Mouse (Mus musculus): ENCODE data around the gene Shtn1.

Gene Shtn1

DNA sequence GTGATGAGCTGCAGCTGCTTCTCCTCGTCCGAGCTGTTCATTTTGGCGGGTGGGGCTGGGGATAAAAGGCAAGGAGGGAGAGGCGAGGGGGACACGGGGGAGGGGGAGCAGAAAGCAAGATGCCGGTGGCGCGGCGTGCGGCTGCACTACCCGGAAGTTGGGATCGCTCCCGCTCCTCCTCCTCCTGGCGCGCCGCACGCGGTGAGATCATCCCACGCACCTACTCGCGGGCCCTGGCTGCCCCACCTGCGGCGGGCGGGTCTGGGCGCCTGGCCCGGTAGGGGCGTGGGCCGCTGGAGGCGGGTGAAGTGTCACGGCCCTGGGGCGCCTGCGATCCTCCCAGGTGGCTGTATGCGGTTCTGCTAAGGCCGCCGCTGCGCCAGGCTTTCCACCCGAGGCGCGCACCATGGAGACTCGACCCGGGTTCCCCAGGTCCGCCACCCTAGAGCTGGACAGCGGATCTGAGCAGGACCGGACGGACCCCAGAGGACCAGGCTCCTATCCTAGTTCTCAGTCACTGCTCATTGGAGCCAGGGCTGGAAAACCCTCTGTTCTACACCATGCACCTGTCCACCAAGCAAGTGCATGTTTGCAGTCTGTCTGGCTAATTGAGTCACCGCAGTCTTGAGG is at the start of gene Shtn1:
TSS of gene Shtn1 (minus strand) at position 629 of the 630 bp plus-strand sequence.
- peak; percentile 11 for DNase-seq (ENCODE audit: low spot score)

- DNase-seq (ENCODE audit: low spot score), result no peak
These were observed 38.3 kb upstream of the Shtn1 start for GRCm38 (mm10) chr19:59114152-59114551.

GRCm38 (mm10) chr19:59109937-59110336 is 34.0 kb upstream of the Shtn1 start:
- DNase-seq (ENCODE audit: low spot score), result no peak

DNA sequence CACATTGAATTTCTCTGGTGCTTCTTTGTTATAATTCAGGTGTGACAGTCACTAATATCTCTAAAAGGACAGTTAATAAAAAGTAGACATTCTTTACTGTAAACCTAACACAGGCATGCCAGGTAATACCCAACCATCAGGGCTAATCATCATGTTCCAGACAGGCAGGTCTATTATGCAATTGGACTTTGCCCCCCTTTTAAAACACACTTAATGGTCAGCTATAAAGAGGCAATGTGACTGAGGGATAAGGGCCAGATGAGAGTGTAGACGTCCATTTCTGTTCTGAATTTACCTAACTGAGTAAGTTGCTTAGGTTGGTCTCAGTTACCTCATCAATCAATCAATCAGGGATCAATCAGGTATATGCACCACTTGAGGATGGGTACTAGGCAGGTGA is 22.4 kb upstream of the Shtn1 start:
- DNase-seq (ENCODE audit: low spot score), result no peak

GRCm38 (mm10) chr19:59092295-59092694 is 16.4 kb upstream of the Shtn1 start:
- DNase-seq (ENCODE audit: low spot score), result no peak

DNA sequence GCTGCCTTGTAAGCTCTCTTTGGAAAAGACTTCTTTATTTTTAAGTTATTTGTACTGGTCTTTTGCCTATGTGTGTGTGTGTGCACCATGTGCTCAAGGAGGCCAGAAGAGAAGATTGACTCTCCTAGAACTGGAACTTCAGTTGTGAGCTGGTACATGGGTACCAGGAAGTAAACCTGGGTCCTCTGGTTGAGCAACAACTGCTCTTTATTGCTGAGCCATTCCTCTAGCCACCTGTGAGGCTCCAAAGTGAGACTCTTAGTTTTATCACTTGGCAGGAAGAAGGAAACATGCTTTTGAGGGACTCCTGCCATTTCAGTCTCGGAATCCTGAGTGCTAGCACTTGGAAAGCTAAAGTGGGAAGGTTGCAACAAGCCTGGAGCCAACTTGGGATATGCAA is 14.4 kb upstream of the Shtn1 start:
- DNase-seq (ENCODE audit: low spot score), result no peak

DNA sequence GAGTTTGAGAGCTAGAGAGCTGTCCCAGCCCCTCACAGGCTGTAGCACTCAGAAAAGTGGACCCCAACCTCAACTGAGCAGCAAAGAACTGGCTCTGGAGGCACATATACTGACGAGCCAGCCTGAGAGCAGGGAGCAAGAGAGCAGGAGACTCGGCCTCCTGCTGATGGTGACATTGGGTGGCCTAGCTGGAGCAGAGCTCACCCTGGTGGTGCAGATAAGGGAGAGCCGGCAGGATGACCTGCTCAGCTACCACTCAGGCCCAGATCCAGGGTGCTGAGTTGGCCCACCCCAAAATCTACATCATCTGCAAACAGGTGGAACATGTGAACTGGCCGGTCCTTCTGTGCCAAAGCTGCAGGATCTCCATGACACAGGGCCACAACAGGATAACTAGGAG is 8.4 kb upstream of the Shtn1 start:
- DNase-seq (ENCODE audit: low spot score), result no peak

DNA sequence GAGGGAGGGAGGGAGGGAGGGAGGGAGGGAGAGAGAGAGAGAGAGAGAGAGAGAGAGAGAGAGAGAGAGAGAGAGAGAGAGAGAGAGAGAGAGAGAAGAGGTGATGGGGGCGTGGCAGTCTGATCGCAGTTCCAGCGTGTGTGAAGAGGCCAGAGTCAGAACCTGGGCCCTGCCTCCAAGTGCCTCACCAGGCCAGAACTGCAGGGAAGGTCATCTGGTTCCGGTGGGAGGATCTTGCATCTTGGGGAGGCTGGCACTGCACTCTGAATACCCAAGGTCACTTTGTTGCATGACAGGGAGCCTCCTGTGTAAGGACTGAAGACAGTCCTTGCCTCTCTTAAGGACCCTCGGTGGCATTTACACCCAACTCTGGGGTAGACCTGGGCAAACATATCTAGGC is 231 bp upstream of the Shtn1 start:
- no peak for DNase-seq (ENCODE audit: low spot score)

DNA sequence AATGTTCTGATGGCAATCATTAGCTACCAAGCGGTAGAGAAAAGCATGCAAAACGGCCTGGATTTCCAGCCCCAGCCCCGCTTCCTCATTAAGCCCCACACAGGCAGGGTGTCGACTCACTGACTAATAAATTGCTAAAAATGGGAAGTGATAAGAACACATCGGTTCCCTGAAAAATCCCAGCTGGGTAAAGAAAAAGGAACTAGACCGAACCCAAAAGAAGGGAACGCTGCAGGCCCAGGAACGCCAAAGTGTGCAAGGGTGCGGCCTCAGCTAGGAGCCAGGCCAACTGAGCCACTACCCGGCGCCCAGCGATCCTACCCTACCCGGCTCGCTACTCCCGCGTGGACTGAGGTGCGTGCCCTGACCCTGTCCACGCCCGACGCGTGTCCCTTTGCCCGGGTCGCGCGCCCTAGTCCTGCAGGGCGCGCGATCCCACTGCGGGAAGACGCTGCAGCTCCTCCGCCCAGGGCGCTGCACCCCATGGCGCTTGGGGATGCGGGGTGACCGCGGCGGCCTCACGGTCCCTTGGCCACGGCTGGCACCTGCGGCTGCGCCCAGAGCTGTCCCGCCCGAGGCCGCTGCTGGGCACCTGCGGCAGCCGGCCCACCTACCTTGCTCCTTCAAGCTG is 944 bp downstream of the Shtn1 start:
- DNase-seq (ENCODE audit: low spot score), result no peak

DNA sequence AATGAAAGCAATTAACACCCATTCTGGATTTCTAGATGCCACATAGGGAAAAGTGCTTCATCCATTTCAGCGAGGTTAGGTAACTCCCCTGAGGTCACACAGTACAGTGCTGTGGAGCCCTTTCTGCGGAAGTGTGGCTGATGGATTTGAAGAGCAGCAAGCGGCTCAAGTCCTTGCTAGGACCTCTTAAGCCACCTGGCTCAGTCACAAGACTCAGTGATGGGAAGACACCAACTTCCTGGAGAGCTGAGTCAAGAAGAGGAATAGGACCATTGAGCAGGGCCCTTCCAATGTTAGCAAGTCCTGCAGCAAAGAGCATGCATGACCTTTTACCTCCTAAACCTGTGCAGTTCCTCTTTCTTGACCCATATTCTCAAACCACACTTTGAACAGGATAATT is 1.5 kb downstream of the Shtn1 start:
- no peak for DNase-seq (ENCODE audit: low spot score)

DNA sequence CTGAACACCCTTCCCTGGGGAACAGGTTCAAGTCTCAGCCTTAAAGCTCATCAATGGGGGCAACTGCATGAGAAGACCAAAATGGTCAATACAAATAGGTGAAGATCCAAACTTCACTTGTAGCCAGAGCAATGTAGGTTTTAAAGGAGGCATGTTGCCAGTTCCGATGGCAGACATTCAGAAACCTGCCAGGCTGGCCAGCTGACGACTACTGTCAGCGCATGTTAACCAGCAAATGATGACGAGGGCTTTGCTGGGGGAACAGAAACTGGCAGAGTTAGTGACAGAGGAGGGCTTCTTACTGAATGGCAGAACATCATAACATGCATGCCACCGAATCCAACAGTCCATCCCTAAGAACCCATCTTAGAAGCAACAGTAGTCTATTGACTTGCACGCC is 2.9 kb downstream of the Shtn1 start:
- DNase-seq (ENCODE audit: low spot score), result no peak

DNA sequence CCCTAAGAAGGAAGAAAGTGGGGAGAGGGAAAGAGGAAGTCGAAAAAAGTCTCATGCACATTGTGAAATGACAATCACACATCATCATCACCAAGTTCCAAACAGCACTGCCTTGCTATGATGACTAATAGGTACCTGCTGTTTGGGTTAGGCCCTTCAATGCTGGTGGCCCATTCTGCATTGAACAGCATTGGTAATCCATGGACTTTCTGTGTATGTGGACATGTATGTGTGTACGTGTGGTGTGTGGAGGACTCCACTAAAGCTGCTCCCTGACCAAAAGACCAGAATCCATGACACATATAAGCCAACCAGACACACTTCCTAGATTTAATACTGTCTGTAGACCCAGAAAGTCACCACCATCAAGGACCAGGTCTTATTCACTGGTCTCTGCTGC is 3.9 kb downstream of the Shtn1 start:
- DNase-seq (ENCODE audit: low spot score), result no peak

DNA sequence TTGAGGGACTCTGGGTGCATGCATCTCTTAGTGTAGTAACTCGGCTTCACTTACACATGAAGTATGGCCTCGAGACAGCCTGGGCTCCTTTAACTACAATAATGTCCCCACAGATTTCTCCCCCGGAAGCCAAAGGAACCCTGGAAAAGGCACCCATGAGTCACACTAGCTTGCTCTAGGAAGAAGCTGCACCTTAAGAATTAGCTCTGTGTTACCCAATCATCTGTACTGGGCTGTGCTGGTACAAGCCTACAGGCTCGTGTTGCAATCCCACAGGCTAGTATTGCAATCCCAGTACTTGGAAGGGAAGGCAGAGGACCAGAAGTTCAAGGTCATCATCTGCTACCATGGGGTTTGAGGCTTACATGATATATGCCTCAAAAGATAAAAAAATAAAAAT is 4.5 kb downstream of the Shtn1 start:
- no peak for DNase-seq (ENCODE audit: low spot score)

GRCm38 (mm10) chr19:59067652-59068051 is 8.2 kb downstream of the Shtn1 start:
- no peak for DNase-seq (ENCODE audit: low spot score)

DNA sequence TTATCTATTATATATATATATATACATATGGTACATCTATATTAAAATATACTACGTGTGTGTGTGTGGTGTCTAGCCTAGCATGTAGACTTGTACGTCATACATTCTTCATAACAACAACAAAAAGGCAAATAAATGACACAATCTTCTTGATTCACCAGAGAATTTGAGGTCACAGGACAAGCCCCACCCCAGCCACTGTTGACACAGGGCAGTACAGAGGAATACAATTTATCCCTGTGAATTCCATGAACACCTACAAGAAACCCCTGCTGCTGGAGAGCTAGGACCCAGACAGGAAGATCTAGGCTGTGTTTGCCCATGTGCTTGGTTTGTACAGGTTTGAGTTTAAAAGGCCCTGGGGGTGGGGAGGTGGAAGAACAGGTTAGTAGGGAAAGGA is 9.2 kb downstream of the Shtn1 start:
- DNase-seq (ENCODE audit: low spot score), result no peak

DNA sequence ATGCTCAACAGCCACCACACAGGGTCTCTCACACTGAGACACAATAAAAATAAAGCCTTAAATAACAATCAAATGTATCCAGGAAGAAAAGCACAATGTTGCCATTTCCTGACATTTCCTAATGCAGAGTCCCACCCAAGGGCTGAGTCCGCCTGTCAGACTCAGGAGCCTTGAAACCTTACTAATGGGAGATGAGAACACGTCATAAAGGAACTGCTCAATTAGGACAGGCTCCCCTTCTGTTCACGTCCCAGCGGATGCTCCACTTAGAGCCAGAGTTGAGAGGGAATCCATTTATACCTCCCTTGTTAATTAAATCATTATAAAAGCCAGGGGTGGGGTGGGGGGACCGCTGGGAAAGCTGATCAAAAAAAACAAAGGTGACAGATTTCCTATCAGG is 9.8 kb downstream of the Shtn1 start:
- no peak for DNase-seq (ENCODE audit: low spot score)

- no peak for DNase-seq (ENCODE audit: low spot score)
These were observed 11.3 kb downstream of the Shtn1 start for GRCm38 (mm10) chr19:59064616-59065015.

DNA sequence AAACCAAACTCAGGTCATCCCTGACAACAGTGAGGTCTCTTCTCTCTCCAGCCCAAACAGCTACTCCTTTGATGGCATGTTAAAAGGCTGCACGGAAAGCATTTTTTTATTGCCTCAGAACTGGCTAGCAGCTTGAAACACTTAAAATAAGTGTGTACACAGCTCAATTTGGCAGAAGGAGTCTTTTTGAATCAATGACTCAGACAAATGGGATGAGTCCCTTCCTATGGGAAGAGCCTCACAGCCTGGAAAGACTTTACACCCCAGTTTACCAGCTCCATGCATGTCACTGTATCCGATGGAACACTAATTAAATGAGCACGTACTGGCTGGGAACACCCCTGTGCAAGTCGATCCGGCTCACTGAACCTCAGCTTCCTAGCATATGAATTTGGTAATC is 12.3 kb downstream of the Shtn1 start:
- no peak for DNase-seq (ENCODE audit: low spot score)

- no peak for DNase-seq (ENCODE audit: low spot score)
These were observed 17.8 kb downstream of the Shtn1 start for GRCm38 (mm10) chr19:59058105-59058504.

DNA sequence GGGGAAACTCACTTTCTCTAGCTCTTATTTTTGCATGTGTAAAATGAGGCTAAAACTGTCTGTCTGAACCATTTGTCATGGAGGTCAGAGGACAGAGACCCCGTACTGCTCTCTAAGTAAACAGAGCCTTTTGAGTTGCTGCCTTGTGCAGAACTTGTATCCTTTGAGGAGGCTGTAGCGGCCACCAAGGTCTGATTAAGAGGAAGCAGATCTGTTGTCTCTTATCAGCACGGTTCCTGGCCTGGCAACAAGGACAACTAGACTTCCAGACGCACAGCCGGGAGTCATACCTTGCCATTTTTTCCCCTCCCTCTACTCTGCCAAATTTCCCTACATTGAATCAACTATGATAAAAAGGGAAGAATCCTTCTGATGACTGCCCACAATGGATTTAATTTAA is 18.5 kb downstream of the Shtn1 start:
- no peak for DNase-seq (ENCODE audit: low spot score)

GRCm38 (mm10) chr19:59054632-59054951 is 21.3 kb downstream of the Shtn1 start:
- DNase-seq (ENCODE audit: low spot score), result no peak

- DNase-seq (ENCODE audit: low spot score), result no peak
These were observed 21.8 kb downstream of the Shtn1 start for GRCm38 (mm10) chr19:59053931-59054631.

DNA sequence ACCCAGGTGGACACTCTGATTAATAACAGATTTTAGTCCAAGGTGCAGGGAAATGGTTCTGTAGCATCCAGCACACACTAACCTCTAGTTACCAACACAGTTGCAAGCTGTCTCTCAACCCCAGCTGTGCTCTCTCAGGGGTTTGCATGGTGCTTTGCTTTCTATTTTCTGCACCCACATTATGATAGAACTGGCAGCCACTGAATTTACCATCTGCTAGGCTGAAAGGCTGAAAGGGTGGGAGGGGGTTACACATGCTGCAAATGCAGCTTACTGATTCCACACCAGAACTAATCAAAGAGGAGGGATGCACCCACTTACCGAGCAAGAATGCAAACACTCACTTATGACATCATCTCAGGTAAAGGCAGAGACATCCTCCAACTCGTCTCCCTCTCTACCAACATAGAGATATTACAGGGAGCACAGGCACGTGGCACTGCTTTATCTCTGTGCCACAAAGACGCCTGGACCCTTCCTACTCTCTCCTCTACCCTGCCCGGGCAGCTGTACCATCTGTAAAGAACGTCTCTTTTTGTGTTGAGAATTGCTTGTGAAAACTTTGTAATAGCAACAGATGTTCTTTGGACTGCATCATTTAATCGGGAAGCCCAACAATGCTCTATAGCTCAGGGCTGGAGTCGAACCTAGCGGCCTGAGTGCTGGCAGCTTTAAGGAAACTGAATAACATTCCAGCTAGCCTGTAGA is 23.0 kb downstream of the Shtn1 start:
- no peak for DNase-seq (ENCODE audit: low spot score)
